Mouse (Mus musculus): ENCODE results near the gene Mamld1.
"Not testable (repeated sequence)": the region's sequence is repeated elsewhere in the genome, so short reads cannot be mapped to it uniquely, and the experiment has no call there.

Mamld1 gene

GRCm38 (mm10) chrX:71049864-71050576 lies at the start of gene Mamld1:
TSS of gene Mamld1 (plus strand) at chrX:71050256.
- DNase-seq (ENCODE audit: low read depth, low spot score), result no peak

- no peak for DNase-seq (ENCODE audit: low read depth, low spot score)
These were observed 25.3 kb upstream of the Mamld1 start for GRCm38 (mm10) chrX:71024718-71025117.

- no peak for DNase-seq (ENCODE audit: low read depth, low spot score)
These were observed 22.0 kb upstream of the Mamld1 start for GRCm38 (mm10) chrX:71028007-71028406.

GRCm38 (mm10) chrX:71028976-71029375 lies 21.1 kb upstream of the Mamld1 start:
- DNase-seq (ENCODE audit: low read depth, low spot score), result not testable (repeated sequence)

GRCm38 (mm10) chrX:71050677-71051311 lies 738 bp downstream of the Mamld1 start:
- no peak for DNase-seq (ENCODE audit: low read depth, low spot score)

GRCm38 (mm10) chrX:71051361-71052114 lies 1.5 kb downstream of the Mamld1 start:
- no peak for DNase-seq (ENCODE audit: low read depth, low spot score)

- no peak for DNase-seq (ENCODE audit: low read depth, low spot score)
These were observed 2.0 kb downstream of the Mamld1 start for GRCm38 (mm10) chrX:71052115-71052478.

- DNase-seq (ENCODE audit: low read depth, low spot score), result no peak
These were observed 2.6 kb downstream of the Mamld1 start for GRCm38 (mm10) chrX:71052481-71053216.

- no peak for DNase-seq (ENCODE audit: low read depth, low spot score)
These were observed 3.2 kb downstream of the Mamld1 start for GRCm38 (mm10) chrX:71053246-71053645.

- no peak for DNase-seq (ENCODE audit: low read depth, low spot score)
These were observed 6.9 kb downstream of the Mamld1 start for GRCm38 (mm10) chrX:71056968-71057367.

GRCm38 (mm10) chrX:71085092-71085807 lies 35.2 kb downstream of the Mamld1 start:
- DNase-seq (ENCODE audit: low read depth, low spot score), result no peak

- no peak for DNase-seq (ENCODE audit: low read depth, low spot score)
These were observed 37.5 kb downstream of the Mamld1 start for GRCm38 (mm10) chrX:71087370-71088079.

- DNase-seq (ENCODE audit: low read depth, low spot score), result no peak
These were observed 38.0 kb downstream of the Mamld1 start for GRCm38 (mm10) chrX:71088080-71088414.

GRCm38 (mm10) chrX:71105820-71106219 lies 55.8 kb downstream of the Mamld1 start:
- DNase-seq (ENCODE audit: low read depth, low spot score), result no peak

GRCm38 (mm10) chrX:71106392-71106791 lies 56.3 kb downstream of the Mamld1 start:
- no peak for DNase-seq (ENCODE audit: low read depth, low spot score)

- DNase-seq (ENCODE audit: low read depth, low spot score), result no peak
These were observed 58.1 kb downstream of the Mamld1 start for GRCm38 (mm10) chrX:71108056-71108735.

GRCm38 (mm10) chrX:71110333-71110732 lies 60.3 kb downstream of the Mamld1 start:
- DNase-seq (ENCODE audit: low read depth, low spot score), result no peak

- no peak for DNase-seq (ENCODE audit: low read depth, low spot score)
These were observed 72.6 kb downstream of the Mamld1 start for GRCm38 (mm10) chrX:71122359-71123293.

- no peak for DNase-seq (ENCODE audit: low read depth, low spot score)
These were observed 75.0 kb downstream of the Mamld1 start for GRCm38 (mm10) chrX:71125013-71125412.

Data from c-Kit-negative CD71-positive TER-119-positive erythroid progenitor cells, embryonic 14.5 days (primary cell).